Comparison of ENCODE assay signal across 25 mouse cellular contexts in the genomic region with DNA sequence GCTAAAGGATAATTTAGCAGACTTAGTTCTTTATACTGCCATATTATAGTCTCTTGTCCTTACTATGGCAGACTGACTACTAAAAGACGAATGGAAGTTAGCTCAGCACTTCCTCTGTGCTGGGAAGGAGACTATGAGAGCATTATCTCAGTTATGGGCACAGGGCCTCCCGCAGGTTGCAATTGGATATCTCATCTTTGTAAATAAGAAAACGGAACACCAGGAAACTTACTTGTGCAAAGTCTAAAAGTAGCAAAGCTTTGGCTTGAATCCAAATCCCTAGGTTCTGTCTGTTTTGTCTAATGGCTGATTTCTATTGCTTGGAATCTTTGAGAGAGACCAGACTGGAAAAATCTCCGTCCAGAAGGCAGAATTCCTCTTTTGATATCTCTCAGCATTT.
A peak's percentile ranks its signal among the peaks of the same experiment; 100 is the strongest.
DNase-seq lines count a peak whose midpoint lies in the region; ATAC-seq and TF ChIP-seq lines count a peak whose summit lies in the region.
"Had no signal": no experiment of that assay in that cellular context is flagged by ENCODE, and none has a peak within 500 bp of the region (broad histone marks: within the 10 kb centered on the region; RNA-seq: fewer than 3 reads in every experiment).

No protein-coding gene starts in this region.

- 36% methylated on average over 4 of the region's 4 CpGs for WGBS in heart, embryonic 13.5 days
- WGBS in liver, adult 2 months = 31% methylated on average over 4 of the region's 4 CpGs
- WGBS in liver, embryonic 12.5 days (ENCODE audit: insufficient replicate concordance) = 49% methylated on average over 4 of the region's 4 CpGs

- intact Hi-C loops in heart, postnatal 14 days (cut with DNase I) = no loop called here

- no peaks in the 10 kb centered on the region for H3K79me2 ChIP-seq in liver, adult 2 months (ENCODE audit: control insufficient read depth, insufficient read depth, low read length)

- H3K4me2 ChIP-seq in heart, embryonic 13.5 days = no peak overlapping the region
- H3K4me2 ChIP-seq in liver, embryonic 12.5 days = no peak overlapping the region
- H3K4me2 ChIP-seq: forebrain, embryonic 13.5 days; hindbrain, embryonic 13.5 days; intestine, embryonic 15.5 days had no signal

- ATAC-seq in heart, embryonic 13.5 days (ENCODE audit: extremely low read depth, insufficient number of reproducible peaks, low FRiP score, low TSS enrichment) = no peak
- no peak for ATAC-seq in liver, embryonic 12.5 days
- ATAC-seq: forebrain, embryonic 13.5 days; forebrain, embryonic 16.5 days; hindbrain, embryonic 16.5 days; intestine, embryonic 15.5 days; Patski had no signal

- H3K36me3 ChIP-seq in heart, embryonic 13.5 days = no peaks in the 10 kb centered on the region
- no peaks in the 10 kb centered on the region for H3K36me3 ChIP-seq in liver, adult 2 months (ENCODE audit: control insufficient read depth, insufficient read depth, low read length)
- H3K36me3 ChIP-seq in liver, embryonic 12.5 days = no peaks in the 10 kb centered on the region
- H3K36me3 ChIP-seq: forebrain, embryonic 10.5 days; G1E; hindbrain, embryonic 10.5 days; hindbrain, embryonic 13.5 days; intestine, embryonic 15.5 days had no signal

- TF ChIP-seq CTCF in liver, adult 2 months (IDR thresholded peaks at IDR 0.05; ENCODE audit: low read depth, low read length) = no peak

- DNase-seq in heart, adult 11 months = peak; percentile 74
- no peak for DNase-seq in heart, postnatal 14 days
- DNase-seq in heart, adult 9 months (ENCODE audit: low spot score in 2 of 2) = no peak
- DNase-seq in liver, adult 2 months (ENCODE audit: extremely low read depth, low read depth, low spot score) = peak; percentile 66
- DNase-seq: adrenal gland, postnatal 10 days; adrenal gland, postnatal 36 days; B cell, adult 2 months; cerebellum, adult 18-20 months; cerebellum, adult 9-10 months; cerebellum, postnatal 14 days; gastrocnemius, postnatal 14 days; heart, postnatal 36 days; kidney, adult 11 months had no signal

- H3K9ac ChIP-seq in heart, embryonic 13.5 days = no peak overlapping the region
- H3K9ac ChIP-seq in liver, adult 2 months (ENCODE audit: low read depth, low read length) = no peak overlapping the region
- no peak overlapping the region for H3K9ac ChIP-seq in liver, embryonic 12.5 days
- H3K9ac ChIP-seq: forebrain, embryonic 13.5 days; hindbrain, embryonic 13.5 days; intestine, embryonic 15.5 days had no signal

- no peak for TF ChIP-seq POLR2A in liver, adult 2 months (IDR thresholded peaks at IDR 0.05; ENCODE audit: extremely low read depth, insufficient read depth, low read length)

- H3K4me1 ChIP-seq in heart, embryonic 13.5 days = peaks cover 36% of the 10 kb centered on the region
- H3K4me1 ChIP-seq in liver, adult 2 months (ENCODE audit: control insufficient read depth, insufficient read depth, low read length) = peaks cover 17% of the 10 kb centered on the region
- H3K4me1 ChIP-seq in liver, embryonic 12.5 days = no peaks in the 10 kb centered on the region
- H3K4me1 ChIP-seq: forebrain, embryonic 10.5 days; hindbrain, embryonic 10.5 days; intestine, embryonic 15.5 days had no signal

- H3K27me3 ChIP-seq in heart, embryonic 13.5 days (replicated peaks) = no peaks in the 10 kb centered on the region
- no peaks in the 10 kb centered on the region for H3K27me3 ChIP-seq in liver, adult 2 months (ENCODE audit: control insufficient read depth, insufficient read depth, low read length)
- H3K27me3 ChIP-seq in liver, embryonic 12.5 days (replicated peaks) = no peaks in the 10 kb centered on the region
- H3K27me3 ChIP-seq: CH12.LX; forebrain, embryonic 13.5 days; hindbrain, embryonic 13.5 days; intestine, embryonic 15.5 days; Patski had no signal

- H3K4me3 ChIP-seq in heart, embryonic 13.5 days = no peak overlapping the region
- no peak overlapping the region for H3K4me3 ChIP-seq in liver, adult 2 months (ENCODE audit: insufficient read depth, low read depth, low read length)
- no peak overlapping the region for H3K4me3 ChIP-seq in liver, embryonic 12.5 days
- H3K4me3 ChIP-seq: forebrain, embryonic 10.5 days; forebrain, embryonic 13.5 days; hindbrain, embryonic 10.5 days; hindbrain, embryonic 13.5 days; intestine, embryonic 15.5 days had no signal

- H3K9me3 ChIP-seq in heart, embryonic 13.5 days = no peaks in the 10 kb centered on the region
- no peaks in the 10 kb centered on the region for H3K9me3 ChIP-seq in liver, embryonic 12.5 days (replicated peaks)
- H3K9me3 ChIP-seq: forebrain, embryonic 10.5 days; forebrain, embryonic 13.5 days; hindbrain, embryonic 10.5 days; hindbrain, embryonic 13.5 days; intestine, embryonic 15.5 days had no signal

- H3K27ac ChIP-seq in heart, embryonic 13.5 days (replicated peaks) = peak overlapping the region; percentile 59
- no peak overlapping the region for H3K27ac ChIP-seq in liver, adult 2 months (replicated peaks; ENCODE audit: insufficient read depth, low read depth, low read length)
- H3K27ac ChIP-seq in liver, embryonic 12.5 days = no peak overlapping the region
- H3K27ac ChIP-seq: forebrain, embryonic 10.5 days; forebrain, embryonic 13.5 days; hindbrain, embryonic 10.5 days; hindbrain, embryonic 13.5 days; intestine, embryonic 15.5 days had no signal

Comparison
In these comparisons a context has a peak if more than half of its experiments do, and no peak if none do; other contexts are left out.
1. DNase-seq: peak in heart, adult 11 months (single experiment) and liver, adult 2 months (single experiment); none in heart, postnatal 14 days (0 of 2) and heart, adult 9 months (0 of 2).